Mouse (Mus musculus) heart, adult 2 months (tissue): Measurements from ENCODE around the gene Zfp598. TPM values are rescaled to one million over a fixed set of nuclear protein-coding genes. Genes with fewer than 3 reads are reported as not detected.

Source experiments
- DNase-seq, 2 experiments: peaks; one replicate each; pipeline ENCODE4 v3.0.0; 2021
- H3K27ac ChIP-seq: fragments of 200-600 bp; 2 replicates; pipeline ENCODE4 v1.8.1; 2022
- H3K27me3 ChIP-seq: fragments of 200-500 bp; 2 replicates; pipeline ENCODE4 v1.6.1; 2012; ENCODE audit warnings: mild to moderate bottlenecking, low read length, inconsistent platforms, mixed read lengths; ENCODE audit not compliant: control insufficient read depth, insufficient read depth
- H3K36me3 ChIP-seq: fragments of 200-500 bp; 2 replicates; pipeline ENCODE4 v1.6.1; 2012; ENCODE audit warnings: low read length, inconsistent platforms; ENCODE audit not compliant: control insufficient read depth, insufficient read depth
- H3K4me1 ChIP-seq: fragments of 200-500 bp; 2 replicates; pipeline ENCODE4 v1.6.1; 2011; ENCODE audit warnings: low read length; ENCODE audit not compliant: control insufficient read depth, insufficient read depth
- H3K4me3 ChIP-seq: fragments of 200-600 bp; 2 replicates; pipeline ENCODE4 v1.8.1; 2022
- H3K79me2 ChIP-seq: fragments of 200-500 bp; replicated peaks from 2 replicates; pipeline ENCODE4 v1.6.1; 2012; ENCODE audit warnings: mild to moderate bottlenecking, inconsistent platforms, low read length, moderate library complexity, mixed read lengths; ENCODE audit not compliant: control insufficient read depth, insufficient read depth
- H3K9ac ChIP-seq: fragments of 200-500 bp; 2 replicates; pipeline ENCODE4 v1.6.1; 2012; ENCODE audit warnings: low read depth, mild to moderate bottlenecking, control low read depth, inconsistent platforms, low read length, mixed read lengths
- CTCF ChIP-seq: fragments of 200-600 bp; IDR thresholded peaks from 2 replicates; pipeline ENCODE4 v1.8.1; 2022; ENCODE audit warnings: antibody characterized with exemption, mild to moderate bottlenecking, moderate library complexity
- EP300 ChIP-seq: fragments of 200-500 bp; IDR thresholded peaks from 2 replicates; pipeline ENCODE4 v1.6.1; 2011; ENCODE audit warnings: low read depth, low read length, control low read depth; ENCODE audit not compliant: insufficient read depth
- POLR2A ChIP-seq: fragments of 200-500 bp; IDR thresholded peaks from 2 replicates; pipeline ENCODE4 v1.6.1; 2011; ENCODE audit warnings: mild to moderate bottlenecking, low read depth, low read length, control low read depth; ENCODE audit not compliant: insufficient read depth
- WGBS: fragments of 180-500 bp; shearing (Covaris S2); methylation state at CpG from one replicate; pipeline ENCODE4 v1.1.7; 2018; 5-methylcytosine and 5-hydroxymethylcytosine counted together
- intact Hi-C: fragments of 180-260 bp; cut with DNase I; formaldehyde crosslinking; loops from one replicate; pipeline ENCODE4 v1.15.1; 2025
- polyA plus RNA-seq: library from polyadenylated mRNA; depleted of rRNA; stranded (reverse); fragments of >200 nt; gene quantifications from 2 replicates; pipeline ENCODE4 v1.2.3, GENCODE M21; 2012
- total RNA-seq, 2 experiments: library from RNA; stranded (reverse); gene quantifications; 2 replicates each; pipeline ENCODE4 v1.2.3; 2021

The Zfp598 gene
- total and polyA plus RNA-seq, 3 experiments: 17.4 to 28.1 (median 17.5) TPM

- DNase-seq: no peak
- Histone ChIP-seq H3K9ac (no peak overlapping the region), H3K36me3 (no peaks in the 10 kb centered on the region), H3K79me2 (no peaks in the 10 kb centered on the region), H3K4me1 (no peaks in the 10 kb centered on the region; the same call in 1 of the 2 replicates), H3K27ac (no peak overlapping the region), H3K27me3 (no peaks in the 10 kb centered on the region), H3K4me3 (no peak overlapping the region)
- WGBS: 69% methylated on average over 9 of the region's 9 CpGs
- intact Hi-C loops: no loop called here
- TF ChIP-seq EP300: no peak
These were observed 29.2 kb downstream of the Zfp598 start for GRCm38 (mm10) chr17:24698715-24699114.

- 79% methylated on average over 2 of the region's 2 CpGs for WGBS
- DNase-seq: no peak
- no peak overlapping the region for H3K9ac ChIP-seq
- H3K4me1 ChIP-seq: no peaks in the 10 kb centered on the region; the same call in 1 of the 2 replicates
- H3K27ac ChIP-seq: no peak overlapping the region
- H3K36me3 ChIP-seq: no peaks in the 10 kb centered on the region
- intact Hi-C loops: no loop called here
- TF ChIP-seq POLR2A (no peak), CTCF (no peak), EP300 (no peak)
- H3K4me3 ChIP-seq: no peak overlapping the region
- H3K79me2 ChIP-seq: no peaks in the 10 kb centered on the region
- no peaks in the 10 kb centered on the region for H3K27me3 ChIP-seq
These were observed 30.0 kb downstream of the Zfp598 start for GRCm38 (mm10) chr17:24699473-24699872.

- intact Hi-C loops: no loop called here
- no peak for DNase-seq
- H3K9ac ChIP-seq: no peak overlapping the region
- H3K27me3 ChIP-seq: no peaks in the 10 kb centered on the region
- no peaks in the 10 kb centered on the region for H3K36me3 ChIP-seq
- H3K4me3 ChIP-seq: no peak overlapping the region
- H3K4me1 ChIP-seq: no peaks in the 10 kb centered on the region
- no peak overlapping the region for H3K27ac ChIP-seq
- 88% methylated on average over 9 of the region's 9 CpGs for WGBS
- TF ChIP-seq EP300: no peak
- H3K79me2 ChIP-seq: no peaks in the 10 kb centered on the region
These were observed 31.8 kb downstream of the Zfp598 start for GRCm38 (mm10) chr17:24701251-24701650.

GRCm38 (mm10) chr17:24705821-24706220 is 36.3 kb downstream of the Zfp598 start:
- Histone ChIP-seq H3K36me3 (no peaks in the 10 kb centered on the region), H3K4me1 (no peaks in the 10 kb centered on the region; the same call in 1 of the 2 replicates), H3K4me3 (no peak overlapping the region), H3K27ac (no peak overlapping the region), H3K27me3 (no peaks in the 10 kb centered on the region), H3K79me2 (no peaks in the 10 kb centered on the region), H3K9ac (no peak overlapping the region)
- intact Hi-C loops: loop anchor here (2.0 kb wide), 1 partner anchor 37 kb away; the partner anchor contains the start of gene Zfp598
- 93% methylated on average over 3 of the region's 3 CpGs for WGBS
- no peak for DNase-seq
- TF ChIP-seq POLR2A (no peak), EP300 (no peak), CTCF (no peak)

GRCm38 (mm10) chr17:24706982-24707800 is 37.7 kb downstream of the Zfp598 start, which contains the start of gene Tbl3:
Gene Tbl3, minus strand, starts transcription at chr17:24707660.
- Histone ChIP-seq H3K36me3 (no peaks in the 10 kb centered on the region), H3K9ac (peak within 1 kb of the TSS; percentile 79), H3K4me3 (peak within 1 kb of the TSS; percentile 83), H3K27me3 (no peaks in the 10 kb centered on the region), H3K4me1 (no peaks in the 10 kb centered on the region; the same call in 1 of the 2 replicates), H3K79me2 (no peaks in the 10 kb centered on the region), H3K27ac (peak within 1 kb of the TSS; percentile 85)
- WGBS: 3% methylated on average over 32 of the region's 32 CpGs
- DNase-seq: peak; percentile 93 to 97
- TF ChIP-seq POLR2A: peak; percentile 92
- TF ChIP-seq EP300: peak; percentile 49; the same call in 1 of the 2 replicates
- TF ChIP-seq CTCF: no peak
- intact Hi-C loops: loop anchor here (1.0 to 2.0 kb wide), 3 partner anchors 11 to 38 kb away; partner anchors contain the start of genes Gfer, Noxo1 and Zfp598

- Histone ChIP-seq H3K79me2 (no peaks in the 10 kb centered on the region), H3K9ac (peak overlapping the region; percentile 79), H3K4me3 (peak overlapping the region; percentile 83), H3K4me1 (no peaks in the 10 kb centered on the region; the same call in 1 of the 2 replicates), H3K27ac (peak overlapping the region; percentile 85), H3K36me3 (no peaks in the 10 kb centered on the region), H3K27me3 (no peaks in the 10 kb centered on the region)
- TF ChIP-seq POLR2A: no peak
- no peak for TF ChIP-seq EP300
- no peak for TF ChIP-seq CTCF
- DNase-seq: no peak
- WGBS: 2% methylated on average over 24 of the region's 24 CpGs
- intact Hi-C loops: loop anchor here (1.0 to 2.0 kb wide), 3 partner anchors 11 to 39 kb away; partner anchors contain the start of genes Gfer, Noxo1 and Zfp598
These were observed 38.4 kb downstream of the Zfp598 start for GRCm38 (mm10) chr17:24707801-24708425.
